Mouse (Mus musculus): ENCODE data around the gene Atl2. TPM values are rescaled to one million over a fixed set of nuclear protein-coding genes. Genes with fewer than 3 reads are reported as not detected.

The Atl2 gene
- polyA plus RNA-seq (2012; rRNA removed) = 23.9 and 25.1 TPM in 2 replicates

GRCm38 (mm10) chr17:79895911-79896423, at the start of gene Atl2:
Gene Atl2 (minus strand): TSS chr17:79896123.

Other genes with a start within 250 kb of the Atl2 start
- gene Cyp1b1, start 181.1 kb downstream of the Atl2 start, polyA plus RNA-seq (2012; rRNA removed) = 0.22 and 0.32 TPM in 2 replicates
- gene Hnrnpll, start 166.2 kb upstream of the Atl2 start, polyA plus RNA-seq (2012; rRNA removed) = 18.6 and 20.2 TPM in 2 replicates
- gene Galm, start 231.3 kb upstream of the Atl2 start, polyA plus RNA-seq (2012; rRNA removed) = 35.6 and 38.2 TPM in 2 replicates

Measured in liver, embryonic 18 days (tissue).